In genomic region chr6:114894548-114895106, GRCm38 (mm10) we compare ENCODE assay signal across 8 mouse cellular contexts.
DNase-seq lines count a peak whose midpoint lies in the region; ATAC-seq and TF ChIP-seq lines count a peak whose summit lies in the region.

No protein-coding gene starts in this region.

- no peak for DNase-seq in forebrain, postnatal 0 days
- no peak for DNase-seq in forebrain, embryonic 14.5 days (ENCODE audit: low spot score)
- no peak for DNase-seq in midbrain, postnatal 0 days (ENCODE audit: low spot score)
- no peak for DNase-seq in midbrain, embryonic 14.5 days
- DNase-seq in thymus, postnatal 25 days = peak; percentile 58
- DNase-seq in adrenal gland, postnatal 4 days (ENCODE audit: low spot score in 2 of 2) = no peak
- no peak for DNase-seq in embryo, embryonic 10 days (ENCODE audit: low spot score)

- H3K27me3 ChIP-seq in forebrain, postnatal 0 days (ENCODE audit: insufficient read depth, low read length) = no peaks in the 10 kb centered on the region
- no peaks in the 10 kb centered on the region for H3K27me3 ChIP-seq in forebrain, embryonic 14.5 days (replicated peaks; ENCODE audit: control insufficient read depth, insufficient read depth, low read length)
- no peaks in the 10 kb centered on the region for H3K27me3 ChIP-seq in midbrain, postnatal 0 days (ENCODE audit: insufficient read depth, low read length)
- H3K27me3 ChIP-seq in midbrain, embryonic 14.5 days (ENCODE audit: control insufficient read depth, insufficient read depth, low read length) = no peaks in the 10 kb centered on the region
- no peaks in the 10 kb centered on the region for H3K27me3 ChIP-seq in liver, embryonic 15.5 days

- H3K4me2 ChIP-seq in forebrain, postnatal 0 days (ENCODE audit: low read depth) = no peak overlapping the region
- H3K4me2 ChIP-seq in forebrain, embryonic 14.5 days (ENCODE audit: low read length) = no peak overlapping the region
- no peak overlapping the region for H3K4me2 ChIP-seq in midbrain, postnatal 0 days (ENCODE audit: low read depth, low read length, poor library complexity, severe bottlenecking)
- no peak overlapping the region for H3K4me2 ChIP-seq in midbrain, embryonic 14.5 days (ENCODE audit: low read length)
- H3K4me2 ChIP-seq in liver, embryonic 15.5 days = peak overlapping the region; percentile 43

- TF ChIP-seq CTCF in forebrain, postnatal 0 days (IDR thresholded peaks at IDR 0.05; ENCODE audit: low read depth) = peak; percentile 37
- peak; percentile 37 for TF ChIP-seq CTCF in midbrain, postnatal 0 days (IDR thresholded peaks at IDR 0.05)

- no peak overlapping the region for H3K4me3 ChIP-seq in forebrain, postnatal 0 days (ENCODE audit: low read depth, low read length)
- H3K4me3 ChIP-seq in forebrain, embryonic 14.5 days (ENCODE audit: low read depth, low read length) = no peak overlapping the region
- no peak overlapping the region for H3K4me3 ChIP-seq in midbrain, postnatal 0 days (ENCODE audit: low read depth, low read length)
- H3K4me3 ChIP-seq in midbrain, embryonic 14.5 days (replicated peaks; ENCODE audit: low read depth, low read length) = no peak overlapping the region
- no peak overlapping the region for H3K4me3 ChIP-seq in liver, embryonic 15.5 days (replicated peaks)

- no peak for ATAC-seq in forebrain, postnatal 0 days
- no peak for ATAC-seq in forebrain, embryonic 14.5 days
- no peak for ATAC-seq in midbrain, postnatal 0 days (ENCODE audit: low FRiP score)
- no peak for ATAC-seq in midbrain, embryonic 14.5 days (ENCODE audit: low FRiP score, low TSS enrichment)
- peak; percentile 39 for ATAC-seq in liver, embryonic 15.5 days (ENCODE audit: insufficient read depth)

- 83% methylated on average over 4 of the region's 4 CpGs for WGBS in forebrain, postnatal 0 days
- WGBS in forebrain, embryonic 14.5 days = 83% methylated on average over 4 of the region's 4 CpGs
- WGBS in midbrain, postnatal 0 days = 67% methylated on average over 4 of the region's 4 CpGs
- WGBS in midbrain, embryonic 14.5 days = 69% methylated on average over 4 of the region's 4 CpGs
- WGBS in liver, embryonic 15.5 days (ENCODE audit: insufficient replicate concordance) = 25% methylated on average over 4 of the region's 4 CpGs

- H3K4me1 ChIP-seq in forebrain, postnatal 0 days (ENCODE audit: insufficient read depth) = peaks cover 31% of the 10 kb centered on the region
- H3K4me1 ChIP-seq in forebrain, embryonic 14.5 days (ENCODE audit: control insufficient read depth, insufficient read depth, low read length) = peaks cover 43% of the 10 kb centered on the region
- H3K4me1 ChIP-seq in midbrain, postnatal 0 days (ENCODE audit: insufficient read depth, low read length) = peaks cover 36% of the 10 kb centered on the region
- H3K4me1 ChIP-seq in midbrain, embryonic 14.5 days (ENCODE audit: control insufficient read depth, insufficient read depth, low read length) = peaks cover 49% of the 10 kb centered on the region
- H3K4me1 ChIP-seq in liver, embryonic 15.5 days (replicated peaks) = peaks cover 59% of the 10 kb centered on the region

- no peak overlapping the region for H3K9ac ChIP-seq in forebrain, postnatal 0 days
- H3K9ac ChIP-seq in forebrain, embryonic 14.5 days (ENCODE audit: low read length) = no peak overlapping the region
- no peak overlapping the region for H3K9ac ChIP-seq in midbrain, postnatal 0 days (replicated peaks; ENCODE audit: low read length, poor library complexity, severe bottlenecking)
- H3K9ac ChIP-seq in midbrain, embryonic 14.5 days (replicated peaks; ENCODE audit: low read length) = no peak overlapping the region
- H3K9ac ChIP-seq in liver, embryonic 15.5 days = no peak overlapping the region

- no peaks in the 10 kb centered on the region for H3K36me3 ChIP-seq in forebrain, postnatal 0 days (ENCODE audit: insufficient read depth)
- H3K36me3 ChIP-seq in forebrain, embryonic 14.5 days (ENCODE audit: control insufficient read depth, insufficient read depth, low read length) = no peaks in the 10 kb centered on the region
- no peaks in the 10 kb centered on the region for H3K36me3 ChIP-seq in midbrain, postnatal 0 days (ENCODE audit: insufficient read depth, low read length)
- no peaks in the 10 kb centered on the region for H3K36me3 ChIP-seq in midbrain, embryonic 14.5 days (ENCODE audit: control insufficient read depth, insufficient read depth, low read length)
- no peaks in the 10 kb centered on the region; the same call in 1 of the 2 replicates for H3K36me3 ChIP-seq in liver, embryonic 15.5 days (replicated peaks)

- H3K27ac ChIP-seq in forebrain, postnatal 0 days (ENCODE audit: low read depth, low read length) = no peak overlapping the region
- no peak overlapping the region for H3K27ac ChIP-seq in forebrain, embryonic 14.5 days (ENCODE audit: low read depth, low read length)
- H3K27ac ChIP-seq in midbrain, postnatal 0 days (ENCODE audit: low read depth, low read length) = no peak overlapping the region
- H3K27ac ChIP-seq in midbrain, embryonic 14.5 days (replicated peaks; ENCODE audit: low read depth, low read length) = no peak overlapping the region
- peak overlapping the region; percentile 70 for H3K27ac ChIP-seq in liver, embryonic 15.5 days (replicated peaks)

- H3K9me3 ChIP-seq in forebrain, postnatal 0 days (ENCODE audit: low read length) = no peaks in the 10 kb centered on the region
- H3K9me3 ChIP-seq in forebrain, embryonic 14.5 days (replicated peaks; ENCODE audit: control insufficient read depth, low read length) = no peaks in the 10 kb centered on the region
- H3K9me3 ChIP-seq in midbrain, postnatal 0 days (ENCODE audit: low read length) = no peaks in the 10 kb centered on the region
- no peaks in the 10 kb centered on the region for H3K9me3 ChIP-seq in midbrain, embryonic 14.5 days (ENCODE audit: control insufficient read depth, low read length)
- no peaks in the 10 kb centered on the region for H3K9me3 ChIP-seq in liver, embryonic 15.5 days (replicated peaks)
